Mouse (Mus musculus) forebrain, postnatal 0 days (tissue): ENCODE measurements around the gene Ddx56. TPM values are rescaled to one million over a fixed set of nuclear protein-coding genes. Genes with fewer than 3 reads are reported as not detected.
A peak's percentile ranks its signal among the peaks of the same experiment; 100 is the strongest.

ENCODE experiments used
- ATAC-seq: fragments of 200-750 bp; cut with Nextera tagmentation; 2 replicates; pipeline ENCODE4 v1.8.0; 2017; ENCODE audit warnings: mild to moderate bottlenecking, moderate library complexity
- DNase-seq: peaks from one replicate; pipeline ENCODE4 v3.0.0-alpha.2; 2015
- H3K27ac ChIP-seq: fragments of 300-500 bp; sonication (generic); 2 replicates; pipeline ENCODE4 v1.5.1; 2014; ENCODE audit warnings: low read depth, mild to moderate bottlenecking, antibody characterized with exemption, low read length, moderate library complexity, mixed read lengths
- H3K27me3 ChIP-seq: fragments of 300-500 bp; sonication (generic); 2 replicates; pipeline ENCODE4 v1.6.1; 2014; ENCODE audit warnings: mild to moderate bottlenecking, low read length, mixed read lengths; ENCODE audit not compliant: insufficient read depth
- H3K36me3 ChIP-seq: fragments of 300-500 bp; sonication (generic); 2 replicates; pipeline ENCODE4 v1.6.1; 2014; ENCODE audit warnings: mild to moderate bottlenecking, moderate library complexity; ENCODE audit not compliant: insufficient read depth
- H3K4me1 ChIP-seq: fragments of 300-500 bp; sonication (generic); 2 replicates; pipeline ENCODE4 v1.6.1; 2014; ENCODE audit warnings: antibody characterized with exemption; ENCODE audit not compliant: insufficient read depth
- H3K4me2 ChIP-seq: fragments of 300-500 bp; sonication (generic); 2 replicates; pipeline ENCODE4 v1.6.1; 2014; ENCODE audit warnings: low read depth, mild to moderate bottlenecking, moderate library complexity
- H3K4me3 ChIP-seq: fragments of 300-500 bp; sonication (generic); 2 replicates; pipeline ENCODE4 v1.5.1; 2014; ENCODE audit warnings: low read depth, low read length, mixed read lengths
- H3K9ac ChIP-seq: fragments of 300-500 bp; sonication (generic); 2 replicates; pipeline ENCODE4 v1.6.1; 2014; ENCODE audit warnings: mild to moderate bottlenecking
- H3K9me3 ChIP-seq: fragments of 300-500 bp; sonication (generic); 2 replicates; pipeline ENCODE4 v1.6.1; 2016; ENCODE audit warnings: low read length
- CTCF ChIP-seq: sonication (generic); IDR thresholded peaks from 2 replicates; pipeline ENCODE4 v1.5.1; 2016; ENCODE audit warnings: antibody characterized with exemption, control low read depth, low read depth
- WGBS: fragments of 180-500 bp; shearing (Covaris S2); extraction: QIAGEN DNeasy Blood & Tissue Kit; methylation state at CpG from one replicate; pipeline ENCODE4 v1.1.7; 2014; 5-methylcytosine and 5-hydroxymethylcytosine counted together
- polyA plus RNA-seq: library from polyadenylated mRNA; unstranded; fragments of >200 nt; fragmentation: Nextera tagmentation; extraction: Ambion mirVana; gene quantifications from 2 replicates; pipeline ENCODE4 v1.2.1, GENCODE M21; 2015
- total RNA-seq: library from RNA; depleted of rRNA; stranded (reverse); fragments of >200 nt; gene quantifications from 2 replicates; pipeline ENCODE4 v1.2.3, GENCODE M21; 2014

The Ddx56 gene
- total and polyA plus RNA-seq, 2 experiments from 2014 or later, result 70.4 to 71.3 TPM

- no peak for ATAC-seq
- TF ChIP-seq CTCF, result no peak
- H3K9me3 ChIP-seq, result no peaks in the 10 kb centered on the region
- no peak overlapping the region for H3K9ac ChIP-seq
- H3K27me3 ChIP-seq, result no peaks in the 10 kb centered on the region
- no peak for DNase-seq
- no peak overlapping the region for H3K4me3 ChIP-seq
- WGBS, result 95% methylated on average over 3 of the region's 3 CpGs
- H3K4me1 ChIP-seq, result peaks cover 5% of the 10 kb centered on the region
- no peak overlapping the region for H3K27ac ChIP-seq
- H3K36me3 ChIP-seq, result no peaks in the 10 kb centered on the region
- H3K4me2 ChIP-seq, result no peak overlapping the region
Observed at GRCm38 (mm10) chr11:6290138-6290537, 22.6 kb upstream of the Ddx56 start.

GRCm38 (mm10) chr11:6282940-6283339 lies 15.4 kb upstream of the Ddx56 start:
- DNase-seq, result no peak
- no peaks in the 10 kb centered on the region for H3K27me3 ChIP-seq
- no peaks in the 10 kb centered on the region for H3K4me1 ChIP-seq
- no peak for ATAC-seq
- no peaks in the 10 kb centered on the region for H3K36me3 ChIP-seq
- 66% methylated on average over 3 of the region's 3 CpGs for WGBS
- no peak overlapping the region for H3K4me2 ChIP-seq
- no peaks in the 10 kb centered on the region for H3K9me3 ChIP-seq
- H3K9ac ChIP-seq, result no peak overlapping the region
- H3K4me3 ChIP-seq, result no peak overlapping the region
- no peak for TF ChIP-seq CTCF
- no peak overlapping the region for H3K27ac ChIP-seq

GRCm38 (mm10) chr11:6276466-6276865 lies 8.9 kb upstream of the Ddx56 start:
- ATAC-seq (no peak), DNase-seq (no peak)
- no peak overlapping the region for H3K27ac ChIP-seq
- TF ChIP-seq CTCF, result no peak
- H3K36me3 ChIP-seq, result peaks cover 4% of the 10 kb centered on the region; the same call in 1 of the 2 replicates
- no peak overlapping the region for H3K9ac ChIP-seq
- no peaks in the 10 kb centered on the region for H3K27me3 ChIP-seq
- no peak overlapping the region for H3K4me3 ChIP-seq
- H3K4me2 ChIP-seq, result no peak overlapping the region
- H3K9me3 ChIP-seq, result no peaks in the 10 kb centered on the region
- H3K4me1 ChIP-seq, result peaks cover 18% of the 10 kb centered on the region
- WGBS, result 74% methylated on average over 3 of the region's 3 CpGs

- WGBS, result 23% methylated on average over 7 of the region's 7 CpGs
- ATAC-seq (no peak), DNase-seq (no peak)
Observed at GRCm38 (mm10) chr11:6275094-6275484, 7.5 kb upstream of the Ddx56 start.

GRCm38 (mm10) chr11:6274387-6275093 lies 7.0 kb upstream of the Ddx56 start, which contains the start of gene Tmed4:
Tmed4 (minus strand) TSS chr11:6274870.
- peak; percentile 98 for DNase-seq
- under 1% methylated on average over 39 of the region's 39 CpGs for WGBS
- Histone ChIP-seq H3K4me3 (peak within 1 kb of the TSS; percentile 95), H3K9ac (peak within 1 kb of the TSS; percentile 93), H3K4me1 (peaks cover 18% of the 10 kb centered on the region), H3K27me3 (no peaks in the 10 kb centered on the region), H3K36me3 (peaks cover 16% of the 10 kb centered on the region), H3K4me2 (peak within 1 kb of the TSS; percentile 83), H3K27ac (peak within 1 kb of the TSS; percentile 81), H3K9me3 (no peaks in the 10 kb centered on the region)
- TF ChIP-seq CTCF, result peak; percentile 80
- ATAC-seq, result peak; percentile 99

More at GRCm38 (mm10) chr11:6275094-6275484, 7.5 kb upstream of the Ddx56 start:
- TF ChIP-seq CTCF, result no peak
- H3K4me3 ChIP-seq, result peak overlapping the region; percentile 95
- H3K36me3 ChIP-seq, result peaks cover 12% of the 10 kb centered on the region
- H3K27ac ChIP-seq, result peak overlapping the region; percentile 81
- H3K9ac ChIP-seq, result peak overlapping the region; percentile 93
- no peaks in the 10 kb centered on the region for H3K9me3 ChIP-seq
- peak overlapping the region; percentile 83 for H3K4me2 ChIP-seq
- H3K27me3 ChIP-seq, result no peaks in the 10 kb centered on the region
- H3K4me1 ChIP-seq, result peaks cover 18% of the 10 kb centered on the region

- H3K9ac ChIP-seq, result peak overlapping the region; percentile 93
- no peak for TF ChIP-seq CTCF
- no peak for ATAC-seq
- H3K9me3 ChIP-seq, result no peaks in the 10 kb centered on the region
- H3K4me2 ChIP-seq, result peak overlapping the region; percentile 83
- H3K4me1 ChIP-seq, result peaks cover 18% of the 10 kb centered on the region
- 47% methylated on average over 11 of the region's 11 CpGs for WGBS
- no peaks in the 10 kb centered on the region for H3K27me3 ChIP-seq
- peak overlapping the region; percentile 95 for H3K4me3 ChIP-seq
- DNase-seq, result no peak
- H3K36me3 ChIP-seq, result peaks cover 18% of the 10 kb centered on the region
- H3K27ac ChIP-seq, result no peak overlapping the region
Observed at GRCm38 (mm10) chr11:6273607-6274006, 6.0 kb upstream of the Ddx56 start.

- H3K27ac ChIP-seq, result no peak overlapping the region
- H3K36me3 ChIP-seq, result peaks cover 59% of the 10 kb centered on the region
- peaks cover 9% of the 10 kb centered on the region for H3K4me1 ChIP-seq
- no peaks in the 10 kb centered on the region for H3K27me3 ChIP-seq
- peak overlapping the region; percentile 64 for H3K9ac ChIP-seq
- TF ChIP-seq CTCF, result no peak
- DNase-seq (no peak), ATAC-seq (no peak)
- peak overlapping the region; percentile 81 for H3K4me3 ChIP-seq
- 71% methylated on average over 9 of the region's 9 CpGs for WGBS
- H3K4me2 ChIP-seq, result peak overlapping the region; percentile 76
- no peaks in the 10 kb centered on the region for H3K9me3 ChIP-seq
Observed at GRCm38 (mm10) chr11:6266621-6267020, 951 bp downstream of the Ddx56 start.
